Mouse (Mus musculus): ENCODE results near the gene Sema6b.

DNA sequence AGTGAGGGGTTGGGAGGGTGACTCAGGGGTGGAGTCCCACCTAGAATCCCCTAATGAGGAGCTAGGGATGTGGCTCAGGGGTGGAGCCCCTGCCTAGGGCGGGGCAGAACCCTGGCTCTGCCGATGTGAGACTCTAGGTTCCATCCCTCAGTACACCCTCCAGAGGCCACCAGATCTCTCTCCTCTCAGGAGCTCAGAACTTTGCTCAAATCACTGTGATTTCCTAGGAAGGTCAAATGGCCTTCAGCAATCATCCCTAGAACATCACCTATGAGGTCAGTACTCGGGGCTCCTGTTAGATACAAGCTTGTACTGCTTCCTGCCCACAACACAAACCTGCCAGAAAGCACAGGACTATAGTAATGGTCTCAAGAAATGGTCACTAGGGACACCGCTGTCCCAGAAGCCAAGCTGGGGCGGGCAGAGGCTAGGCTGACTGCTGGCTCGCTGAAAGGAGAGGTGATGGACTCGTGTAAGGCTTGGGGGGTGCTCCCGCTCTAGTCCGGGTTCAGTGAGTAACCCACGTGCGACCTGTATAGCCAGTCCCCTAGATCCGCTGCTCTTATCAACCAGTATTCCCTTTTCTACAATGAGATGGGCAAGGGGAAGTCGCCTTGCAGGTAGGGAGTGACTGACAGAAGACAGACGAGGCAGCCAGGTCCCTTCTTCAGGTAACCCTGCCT lies 43.0 kb upstream of the Sema6b start:
- TF ChIP-seq POLR2A (IDR thresholded peaks at IDR 0.05; ENCODE audit: insufficient read length, low read depth): no peak
- no peak for TF ChIP-seq MYOD1 (IDR thresholded peaks at IDR 0.05; ENCODE audit: control insufficient read depth in 1 of 3, insufficient read length in 2 of 3, low read depth in 2 of 3)
- no peak for TF ChIP-seq MYOG (IDR thresholded peaks at IDR 0.05; ENCODE audit: control insufficient read depth in 1 of 3, insufficient read depth in 1 of 3, insufficient read length in 2 of 3, low read depth in 2 of 3)
- TF ChIP-seq USF1 (IDR thresholded peaks at IDR 0.05; ENCODE audit: low read depth): no peak
- TF ChIP-seq E2F4 (IDR thresholded peaks at IDR 0.05; ENCODE audit: insufficient read depth): no peak
- TF ChIP-seq TCF12 (IDR thresholded peaks at IDR 0.05; ENCODE audit: insufficient read depth, poor library complexity, severe bottlenecking): no peak
- no peak for TF ChIP-seq REST (IDR thresholded peaks at IDR 0.05; ENCODE audit: insufficient read depth, insufficient read length)
- no peak for TF ChIP-seq POLR2AphosphoS2 (IDR thresholded peaks at IDR 0.05; ENCODE audit: insufficient read length, low read depth)
- no peak for TF ChIP-seq TCF3 (IDR thresholded peaks at IDR 0.05; ENCODE audit: insufficient read length, low read depth)
- TF ChIP-seq CEBPB (IDR thresholded peaks at IDR 0.05; ENCODE audit: insufficient read depth, poor library complexity, severe bottlenecking): no peak
- TF ChIP-seq SRF (IDR thresholded peaks at IDR 0.05; ENCODE audit: control insufficient read depth, insufficient read length, low read depth): no peak
- TF ChIP-seq MAX (IDR thresholded peaks at IDR 0.05; ENCODE audit: low read depth): no peak

Data from myocyte (in vitro differentiated cells).